Mouse (Mus musculus): ENCODE measurements around the gene Atp6v0a4.

Atp6v0a4 gene

DNA sequence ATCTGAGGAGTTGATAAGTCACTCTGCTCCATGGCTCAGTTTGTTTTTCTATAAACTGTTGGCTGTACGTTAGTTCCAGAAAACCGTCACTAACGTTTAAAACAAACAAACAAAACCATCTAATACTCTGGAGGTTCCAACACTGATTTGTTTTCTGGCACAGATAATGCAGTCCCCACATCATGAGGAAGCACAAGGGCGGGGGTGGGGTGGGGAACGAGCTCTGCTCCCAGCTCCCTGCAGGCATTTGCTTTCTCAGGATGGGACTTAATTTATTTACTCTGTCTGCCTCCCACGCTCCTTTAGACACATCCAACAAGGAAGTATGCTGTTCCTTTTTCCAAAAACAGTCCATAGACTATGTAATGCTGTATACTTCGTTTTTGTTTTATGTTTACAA lies 101.1 kb downstream of the Atp6v0a4 start:
- DNase-seq (ENCODE audit: extremely low spot score, low read depth, low spot score) = no peak

- no peak for DNase-seq (ENCODE audit: extremely low spot score, low read depth, low spot score)
These were observed 103.0 kb downstream of the Atp6v0a4 start for GRCm38 (mm10) chr6:38021406-38021805.

- no peak for DNase-seq (ENCODE audit: extremely low spot score, low read depth, low spot score)
These were observed 111.6 kb downstream of the Atp6v0a4 start for GRCm38 (mm10) chr6:38012829-38013228.

DNA sequence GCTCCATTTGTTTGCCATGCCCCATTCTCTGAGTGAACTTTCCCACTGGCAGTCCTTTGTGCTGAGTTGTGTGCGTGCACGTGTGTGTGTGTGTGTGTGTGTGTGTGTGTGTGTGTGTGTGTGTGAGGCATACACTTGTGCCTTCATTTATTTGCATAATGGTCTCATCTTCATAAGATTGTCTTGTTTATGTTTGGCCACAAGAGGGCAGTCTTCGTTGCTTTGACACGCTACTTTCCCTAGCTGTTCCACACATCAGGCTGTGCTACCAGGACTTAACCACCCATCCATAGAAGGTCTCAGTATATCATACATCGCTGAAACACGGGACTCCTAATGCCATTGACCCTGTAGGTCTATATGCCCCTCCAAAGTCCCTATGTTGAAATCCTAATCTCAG lies 116.9 kb downstream of the Atp6v0a4 start:
- DNase-seq (ENCODE audit: extremely low spot score, low read depth, low spot score) = peak; percentile 60

Data from hindlimb bud, embryonic 11.5 days (tissue).